Mouse (Mus musculus) erythroblast, embryonic 14.5 days (primary cell): ENCODE data around the gene Herc2.

Experiments
- GATA1 ChIP-seq: IDR thresholded peaks from 2 replicates; pipeline ENCODE4 v1.6.1; 2012; ENCODE audit warnings: low read length, inconsistent platforms, mixed read lengths
- TAL1 ChIP-seq: IDR thresholded peaks from 3 replicates; pipeline ENCODE4 v1.6.1; 2012; ENCODE audit warnings: low read length, inconsistent platforms, mixed read lengths

DNA sequence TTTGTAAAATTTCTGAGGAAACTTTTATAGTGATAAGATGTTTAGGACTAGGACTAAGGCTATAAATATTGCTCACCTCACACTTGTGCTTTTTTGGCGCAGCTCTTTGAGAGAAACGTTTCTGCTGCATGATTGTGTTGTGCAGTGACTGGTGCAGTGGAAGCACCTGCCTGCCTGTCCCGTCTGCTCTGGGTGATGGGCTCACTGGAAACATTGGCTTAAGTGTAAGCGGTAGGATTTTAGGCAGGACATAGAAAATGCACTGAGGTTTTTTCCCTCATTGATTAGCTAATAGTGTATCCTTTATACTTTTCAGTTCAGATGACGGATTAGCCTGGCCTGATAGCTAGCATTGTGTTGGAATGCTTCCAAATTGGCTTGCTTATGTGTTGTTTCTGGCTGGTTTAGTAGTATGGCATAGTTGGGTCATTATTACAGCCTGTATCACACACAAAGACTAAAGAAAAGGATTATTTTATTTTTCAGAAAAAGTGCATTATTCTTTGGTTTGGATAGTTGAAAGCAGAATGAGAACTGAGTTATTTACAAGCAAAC, 52.4 kb downstream of the Herc2 start:
- TF ChIP-seq TAL1 (no peak), GATA1 (no peak)
